Mouse (Mus musculus): ENCODE data around the gene 9130409I23Rik.

- no peak for TF ChIP-seq CTCF (IDR thresholded peaks at IDR 0.05; ENCODE audit: insufficient read depth, low read depth, low read length)
- no peak for TF ChIP-seq POLR2A (IDR thresholded peaks at IDR 0.05; ENCODE audit: insufficient read depth, low read depth, low read length)
These were observed 11.4 kb upstream of the 9130409I23Rik start for GRCm38 (mm10) chr1:181039652-181040051.
